Mouse (Mus musculus) heart, postnatal 0 days (tissue): ENCODE measurements at regions not wholly inside any gene's neighbourhood (a gene's known extent, or its start where the extent isn't known, plus 50 kb on each side); places are given as distances from the start of the nearest gene placed in this dataset.

Source experiments
- CTCF ChIP-seq: IDR thresholded peaks from 2 replicates; pipeline ENCODE4 v1.5.1; 2016; ENCODE audit warnings: antibody characterized with exemption, control low read depth, low read depth
- EP300 ChIP-seq: IDR thresholded peaks from 2 replicates; pipeline ENCODE4 v1.6.1; 2016; ENCODE audit warnings: antibody characterized with exemption, low read depth

DNA sequence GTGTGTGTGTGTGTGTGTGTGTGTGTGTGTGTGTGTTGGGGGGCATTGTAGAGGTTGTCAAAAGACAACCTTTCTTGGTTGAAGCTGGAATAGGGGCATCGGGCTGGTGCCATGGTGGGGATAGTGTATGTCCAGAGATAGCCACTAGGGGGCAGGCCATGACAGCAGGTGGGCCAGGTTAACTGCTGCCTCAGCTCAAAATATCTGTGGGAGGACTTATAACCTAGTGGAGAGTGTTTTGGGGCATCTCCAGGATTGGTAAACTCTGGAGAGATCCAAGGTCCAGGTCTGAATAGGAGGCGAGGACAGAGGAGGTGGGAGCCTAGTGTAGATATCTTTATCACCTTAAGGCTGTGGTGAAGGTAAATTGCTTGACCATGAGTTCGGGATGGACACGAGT, 259.3 kb downstream of the Dhx35 start:
- TF ChIP-seq EP300 (no peak), CTCF (peak; percentile 82)
